Mouse (Mus musculus) cerebellum, adult 2 months (tissue): ENCODE results near the gene Usf1.

Experiments used
- CTCF ChIP-seq: fragments of 200-500 bp; IDR thresholded peaks from 2 replicates; pipeline ENCODE4 v1.5.1; 2011; ENCODE audit warnings: low read depth, mild to moderate bottlenecking, control low read depth, low read length, moderate library complexity, borderline replicate concordance; ENCODE audit not compliant: insufficient read depth
- POLR2A ChIP-seq: fragments of 200-500 bp; IDR thresholded peaks from 2 replicates; pipeline ENCODE4 v1.6.1; 2011; ENCODE audit warnings: low read length, control low read depth, borderline replicate concordance; ENCODE audit not compliant: insufficient read depth

- TF ChIP-seq CTCF, result no peak
- no peak for TF ChIP-seq POLR2A
Observed at GRCm38 (mm10) chr1:171465749-171466412, 54.8 kb downstream of the Usf1 start.
